ENCODE assay signal across 8 mouse cellular contexts in genomic region chr3:37723061-37723521, GRCm38 (mm10). TPM values are rescaled to one million over a fixed set of nuclear protein-coding genes. Genes with fewer than 3 reads are reported as not detected.
A peak's percentile ranks its signal among the peaks of the same experiment; 100 is the strongest.
DNase-seq lines count a peak whose midpoint lies in the region; ATAC-seq and TF ChIP-seq lines count a peak whose summit lies in the region.

No protein-coding gene starts in this region.

- peak overlapping the region; percentile 65 for H3K9ac ChIP-seq in hindbrain, embryonic 14.5 days
- peak overlapping the region; percentile 53 for H3K9ac ChIP-seq in limb, embryonic 14.5 days (ENCODE audit: low read depth, low read length, severe bottlenecking)
- peak overlapping the region; percentile 64 for H3K9ac ChIP-seq in midbrain, postnatal 0 days (replicated peaks; ENCODE audit: low read length, poor library complexity, severe bottlenecking)

- H3K4me2 ChIP-seq in hindbrain, embryonic 14.5 days (replicated peaks) = peak overlapping the region; percentile 68
- peak overlapping the region; percentile 73 for H3K4me2 ChIP-seq in limb, embryonic 14.5 days (replicated peaks; ENCODE audit: low read depth, low read length, severe bottlenecking)
- peak overlapping the region; percentile 81 for H3K4me2 ChIP-seq in midbrain, postnatal 0 days (ENCODE audit: low read depth, low read length, poor library complexity, severe bottlenecking)

- WGBS in hindbrain, embryonic 14.5 days = 11% methylated on average over 11 of the region's 11 CpGs
- WGBS in limb, embryonic 14.5 days = 4% methylated on average over 11 of the region's 11 CpGs
- WGBS in midbrain, postnatal 0 days = 4% methylated on average over 11 of the region's 11 CpGs

- no peak for TF ChIP-seq POLR2A in limb, embryonic 14.5 days (IDR thresholded peaks at IDR 0.05; ENCODE audit: borderline replicate concordance, extremely low read depth, insufficient read depth, insufficient read length)

- peak overlapping the region; percentile 69 for H3K27ac ChIP-seq in hindbrain, embryonic 14.5 days
- H3K27ac ChIP-seq in limb, embryonic 14.5 days (replicated peaks; ENCODE audit: low read depth, low read length) = peak overlapping the region; percentile 78
- peak overlapping the region; percentile 74 for H3K27ac ChIP-seq in midbrain, postnatal 0 days (ENCODE audit: low read depth, low read length)

- peak; percentile 24 for DNase-seq in cerebellum, adult 11 months
- DNase-seq in cerebellum, postnatal 10 days = peak; percentile 32 to 38
- peak; percentile 49 for DNase-seq in hindbrain, embryonic 14.5 days (ENCODE audit: low spot score)
- peak; percentile 34 for DNase-seq in limb, embryonic 14.5 days (ENCODE audit: low spot score)
- peak; percentile 68 for DNase-seq in midbrain, postnatal 0 days (ENCODE audit: low spot score)
- no peak for DNase-seq in adipocyte (ENCODE audit: low spot score)
- DNase-seq in adrenal gland, adult 8-10 months = no peak

- ATAC-seq in cerebellum, adult (ENCODE audit: insufficient number of reproducible peaks, low FRiP score, low TSS enrichment) = no peak
- no peak for ATAC-seq in hindbrain, embryonic 14.5 days (ENCODE audit: low FRiP score)
- ATAC-seq in limb, embryonic 14.5 days (ENCODE audit: low FRiP score, low read depth) = peak; percentile 8; the same call in 1 of the 2 replicates
- peak; percentile 53; the same call in 1 of the 2 replicates for ATAC-seq in midbrain, postnatal 0 days (ENCODE audit: low FRiP score)

- no peaks in the 10 kb centered on the region for H3K36me3 ChIP-seq in hindbrain, embryonic 14.5 days (replicated peaks; ENCODE audit: control insufficient read depth, insufficient read depth)
- H3K36me3 ChIP-seq in limb, embryonic 14.5 days (ENCODE audit: control insufficient read depth, insufficient read depth, low read length) = no peaks in the 10 kb centered on the region
- H3K36me3 ChIP-seq in midbrain, postnatal 0 days (ENCODE audit: insufficient read depth, low read length) = no peaks in the 10 kb centered on the region

- H3K4me3 ChIP-seq in hindbrain, embryonic 14.5 days (replicated peaks; ENCODE audit: low read length) = peak overlapping the region; percentile 34
- H3K4me3 ChIP-seq in limb, embryonic 14.5 days (replicated peaks; ENCODE audit: low read length) = peak overlapping the region; percentile 38
- peak overlapping the region; percentile 47 for H3K4me3 ChIP-seq in midbrain, postnatal 0 days (ENCODE audit: low read depth, low read length)

- no peak for TF ChIP-seq CTCF in midbrain, postnatal 0 days (IDR thresholded peaks at IDR 0.05)

- H3K27me3 ChIP-seq in hindbrain, embryonic 14.5 days (ENCODE audit: control insufficient read depth, insufficient read depth, low read length) = no peaks in the 10 kb centered on the region
- no peaks in the 10 kb centered on the region for H3K27me3 ChIP-seq in limb, embryonic 14.5 days (ENCODE audit: control insufficient read depth, insufficient read depth, low read length)
- H3K27me3 ChIP-seq in midbrain, postnatal 0 days (ENCODE audit: insufficient read depth, low read length) = no peaks in the 10 kb centered on the region

- no peaks in the 10 kb centered on the region for H3K9me3 ChIP-seq in hindbrain, embryonic 14.5 days (ENCODE audit: control insufficient read depth, low read length)
- no peaks in the 10 kb centered on the region for H3K9me3 ChIP-seq in limb, embryonic 14.5 days (ENCODE audit: control insufficient read depth, low read length)
- no peaks in the 10 kb centered on the region for H3K9me3 ChIP-seq in midbrain, postnatal 0 days (ENCODE audit: low read length)

- H3K4me1 ChIP-seq in hindbrain, embryonic 14.5 days (replicated peaks; ENCODE audit: control insufficient read depth, insufficient read depth, low read length) = peaks cover 9% of the 10 kb centered on the region; the same call in 1 of the 2 replicates
- peaks cover 29% of the 10 kb centered on the region for H3K4me1 ChIP-seq in limb, embryonic 14.5 days (ENCODE audit: control insufficient read depth, insufficient read depth, low read length)
- H3K4me1 ChIP-seq in midbrain, postnatal 0 days (ENCODE audit: insufficient read depth, low read length) = no peaks in the 10 kb centered on the region

RNA-seq across cellular contexts. Expression of gene Gm5148, which starts 1.2 kb away (rescaled TPM):
- 13.3 and 17.0 TPM in 2 replicates for polyA plus RNA-seq in hindbrain, embryonic 14.5 days (2014; fragmentation: Nextera tagmentation; extraction: Ambion mirVana)
- polyA plus RNA-seq in limb, embryonic 14.5 days (2012; rRNA removed) = 6.3 and 9.1 TPM in 2 replicates
- polyA plus RNA-seq in limb, embryonic 14.5 days (2014; fragmentation: Nextera tagmentation; extraction: Ambion mirVana) = 7.4 and 8.1 TPM in 2 replicates
- 13.3 and 15.7 TPM in 2 replicates for total RNA-seq in midbrain, postnatal 0 days (2014; rRNA removed)
- polyA plus RNA-seq in midbrain, postnatal 0 days (2015; fragmentation: Nextera tagmentation; extraction: Ambion mirVana) = 17.5 and 17.8 TPM in 2 replicates
- total RNA-seq in adrenal gland, adult 8-10 months (2022) = 1 to 10 TPM in 2 of 4 experiments, under 1 TPM in 2; 0.12 to 9.2 (median 4.2) TPM

Comparison
In these comparisons a context has a peak if more than half of its experiments do, and no peak if none do; other contexts are left out.
1. DNase-seq: peak in cerebellum, adult 11 months (single experiment), cerebellum, postnatal 10 days (2 of 2), hindbrain, embryonic 14.5 days (single experiment), limb, embryonic 14.5 days (single experiment) and midbrain, postnatal 0 days (single experiment); none in adipocyte (single experiment) and adrenal gland, adult 8-10 months (single experiment).
2. ATAC-seq: peak in limb, embryonic 14.5 days (single experiment) and midbrain, postnatal 0 days (single experiment); none in cerebellum, adult (single experiment) and hindbrain, embryonic 14.5 days (single experiment).
3. Peak in every context shown above with its lines, with median percentiles within 50 percentile points of each other: H3K27ac ChIP-seq, H3K4me2 ChIP-seq, H3K4me3 ChIP-seq and H3K9ac ChIP-seq.